Mouse (Mus musculus) hindbrain, embryonic 15.5 days (tissue): ENCODE measurements at regions not wholly inside any gene's neighbourhood (a gene's known extent, or its start where the extent isn't known, plus 50 kb on each side); places are given as distances from the start of the nearest gene placed in this dataset. TPM values are rescaled to one million over a fixed set of nuclear protein-coding genes. Genes with fewer than 3 reads are reported as not detected.

Source experiments
- ATAC-seq: fragments of 200-750 bp; cut with Nextera tagmentation; 2 replicates; pipeline ENCODE4 v1.8.0; 2017; ENCODE audit warnings: low read depth, moderate number of reproducible peaks, moderate TSS enrichment; ENCODE audit not compliant: low FRiP score
- H3K27ac ChIP-seq: fragments of 300-500 bp; sonication (generic); replicated peaks from 2 replicates; pipeline ENCODE4 v1.5.1; 2015; ENCODE audit warnings: mild to moderate bottlenecking, inconsistent platforms
- H3K27me3 ChIP-seq: fragments of 300-500 bp; sonication (generic); 2 replicates; pipeline ENCODE4 v1.6.1; 2015; ENCODE audit warnings: control low read depth, inconsistent platforms
- H3K36me3 ChIP-seq: fragments of 300-500 bp; sonication (generic); 2 replicates; pipeline ENCODE4 v1.6.1; 2015; ENCODE audit warnings: control low read depth, inconsistent platforms
- H3K4me1 ChIP-seq: fragments of 300-500 bp; sonication (generic); replicated peaks from 2 replicates; pipeline ENCODE4 v1.6.1; 2015; ENCODE audit warnings: control low read depth, inconsistent platforms
- H3K4me2 ChIP-seq: fragments of 300-500 bp; sonication (generic); 2 replicates; pipeline ENCODE4 v1.6.1; 2015; ENCODE audit warnings: moderate library complexity, mild to moderate bottlenecking, inconsistent platforms
- H3K4me3 ChIP-seq: fragments of 300-500 bp; sonication (generic); 2 replicates; pipeline ENCODE4 v1.5.1; 2015; ENCODE audit warnings: mild to moderate bottlenecking, inconsistent platforms
- H3K9ac ChIP-seq: fragments of 300-500 bp; sonication (generic); 2 replicates; pipeline ENCODE4 v1.6.1; 2015; ENCODE audit warnings: inconsistent platforms
- H3K9me3 ChIP-seq: fragments of 300-500 bp; sonication (generic); 2 replicates; pipeline ENCODE4 v1.6.1; 2016; ENCODE audit warnings: control low read depth, inconsistent platforms
- WGBS: fragments of 180-500 bp; shearing (Covaris S2); methylation state at CpG from one replicate; pipeline ENCODE4 v1.1.7; 2015; 5-methylcytosine and 5-hydroxymethylcytosine counted together
- microRNA-seq: library from miRNA; unstranded; fragments of <30 nt; microRNA quantifications from one replicate; pipeline ENCODE4, GENCODE M21; 2016

- no peak for ATAC-seq
These were observed 61.5 kb upstream of the Prdm1 start for GRCm38 (mm10) chr10:44589842-44590241.

GRCm38 (mm10) chr10:44589352-44589751 lies 61.1 kb upstream of the Prdm1 start:
- Histone ChIP-seq H3K9ac (no peak overlapping the region), H3K27me3 (no peaks in the 10 kb centered on the region), H3K4me2 (no peak overlapping the region), H3K36me3 (no peaks in the 10 kb centered on the region), H3K4me3 (no peak overlapping the region), H3K9me3 (no peaks in the 10 kb centered on the region), H3K4me1 (no peaks in the 10 kb centered on the region), H3K27ac (no peak overlapping the region)
- no peak for ATAC-seq

More at GRCm38 (mm10) chr10:44589842-44590241, 61.5 kb upstream of the Prdm1 start:
- Histone ChIP-seq H3K36me3 (no peaks in the 10 kb centered on the region), H3K4me3 (no peak overlapping the region), H3K4me1 (no peaks in the 10 kb centered on the region), H3K27me3 (no peaks in the 10 kb centered on the region), H3K9me3 (no peaks in the 10 kb centered on the region), H3K9ac (no peak overlapping the region), H3K27ac (no peak overlapping the region), H3K4me2 (no peak overlapping the region)
- 91% methylated on average over 6 of the region's 6 CpGs for WGBS

GRCm38 (mm10) chr10:44582736-44583135 lies 54.4 kb upstream of the Prdm1 start:
- no peaks in the 10 kb centered on the region for H3K36me3 ChIP-seq
- H3K27me3 ChIP-seq: no peaks in the 10 kb centered on the region
- ATAC-seq: no peak
- WGBS: 88% methylated on average over 2 of the region's 2 CpGs
- H3K4me2 ChIP-seq: no peak overlapping the region
- no peak overlapping the region for H3K27ac ChIP-seq
- no peaks in the 10 kb centered on the region for H3K9me3 ChIP-seq
- no peak overlapping the region for H3K4me3 ChIP-seq
- H3K4me1 ChIP-seq: no peaks in the 10 kb centered on the region
- no peak overlapping the region for H3K9ac ChIP-seq

Small RNA genes in the stretch of these regions (microRNA-seq; reads per million reads assigned to microRNA genes)
- not detected for gene Gm24271
